Mouse (Mus musculus): Measurements from ENCODE around the gene Svs3a.
"Not testable (repeated sequence)": the region's sequence is repeated elsewhere in the genome, so short reads cannot be mapped to it uniquely, and the experiment has no call there.

The Svs3a gene

GRCm38 (mm10) chr2:164288968-164289367 is at the start of gene Svs3a:
Gene Svs3a, plus strand, starts transcription at chr2:164289268.
- not testable (repeated sequence) for DNase-seq (ENCODE audit: low spot score)

- not testable (repeated sequence) for DNase-seq (ENCODE audit: low spot score)
These were observed 32.5 kb upstream of the Svs3a start, which contains the start of gene Svs3b for GRCm38 (mm10) chr2:164256540-164256939. Gene Svs3b, minus strand, starts transcription at chr2:164256640.

- no peak for DNase-seq (ENCODE audit: low spot score)
These were observed 10.7 kb upstream of the Svs3a start, which contains the start of gene Svs4 for GRCm38 (mm10) chr2:164278359-164278758. Gene Svs4, minus strand, starts transcription at chr2:164278459.

GRCm38 (mm10) chr2:164312599-164312998 is 23.5 kb downstream of the Svs3a start:
- no peak for DNase-seq (ENCODE audit: low spot score)

- DNase-seq (ENCODE audit: low spot score) = not testable (repeated sequence)
These were observed 26.4 kb downstream of the Svs3a start for GRCm38 (mm10) chr2:164315460-164315859.

- DNase-seq (ENCODE audit: low spot score) = not testable (repeated sequence)
These were observed 27.4 kb downstream of the Svs3a start, which contains the start of gene Svs6 for GRCm38 (mm10) chr2:164316451-164316850. Gene Svs6, plus strand, starts transcription at chr2:164316751.

GRCm38 (mm10) chr2:164320983-164321382 is 31.9 kb downstream of the Svs3a start:
- no peak for DNase-seq (ENCODE audit: low spot score)

GRCm38 (mm10) chr2:164332440-164332839 is 43.4 kb downstream of the Svs3a start, which contains the start of gene Svs5:
Gene Svs5, plus strand, starts transcription at chr2:164332740.
- DNase-seq (ENCODE audit: low spot score) = not testable (repeated sequence)

Data from layer of hippocampus, adult 11-12 months (tissue).